Mouse (Mus musculus): Measurements from ENCODE around the gene Srsf4.

- TF ChIP-seq CTCF (IDR thresholded peaks at IDR 0.05; ENCODE audit: extremely low read depth, insufficient read depth, low read length), result peak; percentile 99
- no peak for TF ChIP-seq POLR2A (IDR thresholded peaks at IDR 0.05; ENCODE audit: extremely low read depth, insufficient read depth, low read length)
Measured at GRCm38 (mm10) chr4:131860492-131861340, 12.7 kb upstream of the Srsf4 start.
